Mouse (Mus musculus) heart, postnatal 0 days (tissue): ENCODE measurements at regions not wholly inside any gene's neighbourhood (a gene's known extent, or its start where the extent isn't known, plus 50 kb on each side); places are given as distances from the start of the nearest gene placed in this dataset.

Experiments used
- CTCF ChIP-seq: IDR thresholded peaks from 2 replicates; pipeline ENCODE4 v1.5.1; 2016; ENCODE audit warnings: antibody characterized with exemption, control low read depth, low read depth
- EP300 ChIP-seq: IDR thresholded peaks from 2 replicates; pipeline ENCODE4 v1.6.1; 2016; ENCODE audit warnings: antibody characterized with exemption, low read depth

DNA sequence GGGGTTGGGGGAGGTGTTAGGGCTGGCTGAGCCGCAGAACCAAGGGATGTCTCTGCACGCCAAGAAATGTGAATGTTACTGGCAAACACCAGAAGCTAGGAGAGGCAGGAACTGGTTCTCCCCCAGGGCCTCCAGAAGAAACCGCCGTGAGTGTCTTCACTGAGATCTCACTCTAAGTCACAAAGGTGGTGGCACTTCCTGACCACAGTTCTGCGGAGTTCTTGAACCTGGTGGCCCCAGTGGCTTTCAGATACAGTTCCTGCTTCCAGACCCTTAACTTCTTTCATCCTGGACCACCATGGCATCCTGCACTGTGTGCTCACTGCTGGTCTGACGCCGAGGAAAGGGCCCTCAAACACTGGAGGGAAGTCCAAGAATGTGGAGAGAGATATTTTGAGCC lies 89.0 kb upstream of the Kcnj15 start:
- TF ChIP-seq CTCF (no peak), EP300 (no peak)
